Mouse (Mus musculus) activated CD4-positive, CD25-positive, alpha-beta regulatory T cell, adult 4 months (primary cell): Measurements from ENCODE around the gene Shoc2. TPM values are rescaled to one million over a fixed set of nuclear protein-coding genes. Genes with fewer than 3 reads are reported as not detected.

ENCODE experiments used
- polyA plus RNA-seq, 2 experiments: library from polyadenylated mRNA; unstranded; fragments of 100-300 nt; shearing (Covaris generic); gene quantifications; one replicate each; pipeline ENCODE4 v1.2.1; 2017

The Shoc2 gene
- polyA plus RNA-seq, 2 experiments from 2014 or later: 61.5 to 66.2 TPM

Other genes with a start within 250 kb of the Shoc2 start
- gene Pdcd4, start 52.1 kb upstream of the Shoc2 start, polyA plus RNA-seq: 100 to 1,000 TPM; 479 to 707 TPM
- gene Bbip1, start 321 bp downstream of the Shoc2 start, polyA plus RNA-seq: 100 to 1,000 TPM; 114 to 123 TPM
- gene Adra2a, start 99.8 kb downstream of the Shoc2 start, polyA plus RNA-seq: not detected